Mouse (Mus musculus): Measurements from ENCODE around the gene Slc6a12.

GRCm38 (mm10) chr6:121346428-121346827 lies 3.6 kb downstream of the Slc6a12 start:
- no peak for TF ChIP-seq CTCF (IDR thresholded peaks at IDR 0.05; ENCODE audit: low read depth)
- peak; percentile 76 for TF ChIP-seq EP300 (IDR thresholded peaks at IDR 0.05; ENCODE audit: low read depth)
